Mouse (Mus musculus): ENCODE results near the gene Arl6ip1.

The Arl6ip1 gene

GRCm38 (mm10) chr7:118116787-118117538 is 12.5 kb downstream of the Arl6ip1 start:
- DNase-seq (ENCODE audit: inconsistent ontology term), result no peak

- peak; percentile 98 for DNase-seq (ENCODE audit: inconsistent ontology term)
Observed at GRCm38 (mm10) chr7:118115877-118116568, 13.4 kb downstream of the Arl6ip1 start, which contains the start of gene Rps15a. Gene Rps15a, minus strand, starts transcription at chr7:118116188.

GRCm38 (mm10) chr7:118115533-118115876 is 14.0 kb downstream of the Arl6ip1 start:
- DNase-seq (ENCODE audit: inconsistent ontology term), result no peak

- DNase-seq (ENCODE audit: inconsistent ontology term), result no peak
Observed at GRCm38 (mm10) chr7:118113541-118114297, 15.7 kb downstream of the Arl6ip1 start.

- DNase-seq (ENCODE audit: inconsistent ontology term), result no peak
Observed at GRCm38 (mm10) chr7:118111128-118111527, 18.3 kb downstream of the Arl6ip1 start.

- no peak for DNase-seq (ENCODE audit: inconsistent ontology term)
Observed at GRCm38 (mm10) chr7:118107671-118108070, 21.8 kb downstream of the Arl6ip1 start.

GRCm38 (mm10) chr7:118104458-118105052 is 24.9 kb downstream of the Arl6ip1 start:
- peak; percentile 76 for DNase-seq (ENCODE audit: inconsistent ontology term)

GRCm38 (mm10) chr7:118103462-118104379 is 25.7 kb downstream of the Arl6ip1 start:
- DNase-seq (ENCODE audit: inconsistent ontology term), result no peak

GRCm38 (mm10) chr7:118102678-118103461 is 26.6 kb downstream of the Arl6ip1 start:
- DNase-seq (ENCODE audit: inconsistent ontology term), result no peak

GRCm38 (mm10) chr7:118102231-118102630 is 27.2 kb downstream of the Arl6ip1 start:
- peak; percentile 68 for DNase-seq (ENCODE audit: inconsistent ontology term)

- DNase-seq (ENCODE audit: inconsistent ontology term), result no peak
Observed at GRCm38 (mm10) chr7:118097615-118098014, 31.8 kb downstream of the Arl6ip1 start.

GRCm38 (mm10) chr7:118079987-118080386 is 49.5 kb downstream of the Arl6ip1 start:
- DNase-seq (ENCODE audit: inconsistent ontology term), result no peak

GRCm38 (mm10) chr7:118079097-118079496 is 50.4 kb downstream of the Arl6ip1 start:
- no peak for DNase-seq (ENCODE audit: inconsistent ontology term)

All from Muller cell, postnatal 12 days (primary cell).